Mouse (Mus musculus) c-Kit-negative CD71-positive TER-119-positive erythroid progenitor cells, embryonic 14.5 days (primary cell): ENCODE data around the gene Trarg1.
"Not testable (repeated sequence)": the region's sequence is repeated elsewhere in the genome, so short reads cannot be mapped to it uniquely, and the experiment has no call there.

Experiments
- DNase-seq: peaks from one replicate; pipeline ENCODE4 v3.0.0-alpha.2; 2013; ENCODE audit warnings: low read depth, low spot score

The Trarg1 gene

DNA sequence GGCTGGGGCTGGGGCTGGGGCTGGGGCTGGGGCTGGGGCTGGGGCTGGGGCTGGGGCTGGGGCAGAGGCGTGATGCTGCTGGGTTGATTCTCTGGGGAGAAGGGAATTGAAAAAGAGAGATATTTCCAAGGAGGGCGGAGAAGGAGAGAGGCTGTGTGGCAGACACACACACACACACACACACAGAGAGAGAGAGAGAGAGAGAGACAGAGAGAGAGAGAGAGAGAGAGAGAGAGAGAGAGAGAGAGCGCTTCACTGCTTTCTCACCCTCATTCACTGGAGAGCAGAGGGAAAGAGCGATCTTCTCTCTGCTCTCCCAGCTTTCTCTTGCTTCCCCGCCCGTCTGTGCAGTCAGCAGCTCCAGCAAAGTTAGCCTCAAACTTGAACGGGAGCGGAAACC, at the start of gene Trarg1:
Gene Trarg1 (plus strand): TSS at position 301 of the 400 bp plus-strand sequence.
- not testable (repeated sequence) for DNase-seq

DNA sequence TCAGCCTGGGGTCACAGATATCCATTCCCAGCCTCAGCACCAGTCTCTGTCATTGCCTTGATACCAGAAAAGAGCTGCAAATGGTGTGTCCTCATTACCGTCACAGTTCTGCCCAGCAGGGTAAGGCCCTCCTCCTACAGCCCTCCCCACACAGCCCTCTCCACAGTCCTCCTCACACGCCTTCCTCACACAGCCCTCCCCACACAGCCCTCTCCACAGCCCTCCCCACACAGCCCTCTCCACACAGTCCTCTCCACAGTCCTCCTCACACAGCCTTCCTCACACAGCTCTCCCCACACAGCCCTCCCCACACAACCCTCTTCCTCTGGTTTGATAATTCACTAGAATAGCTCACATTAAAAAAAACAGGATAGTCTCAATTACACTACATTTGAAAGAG, 49.6 kb upstream of the Trarg1 start:
- no peak for DNase-seq

DNA sequence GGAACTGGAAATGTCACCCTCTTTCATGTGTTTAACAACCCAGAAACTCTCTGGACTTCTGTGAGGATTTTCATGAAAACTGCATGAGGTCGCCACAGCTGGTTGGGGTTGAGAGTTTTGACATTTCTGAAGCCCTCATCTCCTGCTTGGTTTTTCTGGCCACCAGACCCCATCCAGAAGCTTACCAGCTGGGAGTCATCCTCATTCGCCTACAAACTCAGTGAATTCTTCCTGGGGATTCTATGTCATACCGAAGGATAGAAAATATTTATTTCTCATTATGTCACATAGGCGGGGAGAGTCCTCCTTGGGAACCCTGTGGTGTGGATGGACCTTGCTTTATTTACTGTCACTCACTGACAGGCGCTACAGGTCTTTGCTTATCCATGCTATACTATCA, 49.1 kb upstream of the Trarg1 start:
- DNase-seq = no peak

DNA sequence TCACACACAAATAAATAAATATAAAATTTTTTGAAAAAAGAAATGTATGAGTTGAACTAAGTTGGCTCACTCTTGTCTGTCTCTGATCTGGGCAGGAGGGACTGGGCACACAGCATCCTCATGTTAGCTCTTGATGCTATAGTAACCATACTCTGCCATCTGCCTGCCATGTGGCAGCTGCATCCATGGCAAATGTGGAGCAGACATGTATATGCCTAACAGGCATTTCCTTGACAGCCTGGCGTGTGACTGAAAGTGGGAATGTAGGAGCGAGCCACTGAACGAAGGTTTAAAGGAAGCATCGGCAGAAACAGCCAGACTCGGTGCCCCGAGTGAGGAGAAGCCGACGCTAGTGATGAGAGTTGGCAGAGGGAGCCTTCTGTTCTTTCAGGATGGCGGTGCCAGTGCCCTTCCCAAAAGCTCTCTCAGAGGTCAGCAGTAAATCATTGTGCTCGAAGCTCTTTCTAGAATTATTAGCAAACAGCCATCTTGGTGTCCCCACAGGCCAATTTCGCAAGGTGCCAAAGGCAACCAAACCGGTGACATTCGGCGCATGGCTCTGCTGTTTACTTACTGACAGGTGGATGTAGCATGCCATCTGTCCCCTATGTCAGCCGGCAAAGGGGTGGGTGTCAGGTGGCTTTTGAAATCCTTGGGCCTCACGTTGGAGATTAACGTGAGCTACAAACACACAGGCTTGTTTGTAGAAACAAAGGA, 40.2 kb upstream of the Trarg1 start:
- no peak for DNase-seq

GRCm38 (mm10) chr11:76640231-76640630, 39.4 kb upstream of the Trarg1 start:
- no peak for DNase-seq

DNA sequence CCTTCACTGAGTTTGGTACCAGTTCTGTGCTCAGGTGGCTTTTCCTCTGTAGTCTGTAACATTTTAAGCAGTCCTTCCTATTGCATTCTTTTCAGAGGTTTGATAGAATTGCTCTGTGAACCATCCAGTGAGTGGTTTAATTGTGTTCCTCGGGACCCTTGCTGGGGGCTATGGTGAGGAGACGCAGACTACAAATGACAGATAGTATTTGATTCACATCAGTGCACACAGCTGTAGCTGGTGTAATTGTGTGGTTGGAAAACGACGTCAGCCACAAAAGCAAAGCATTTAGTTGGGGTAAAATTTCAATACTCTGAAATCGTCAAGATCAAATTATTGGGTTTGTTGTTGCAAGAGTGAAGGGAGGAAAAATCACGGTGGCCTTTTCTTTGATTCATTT, 35.4 kb upstream of the Trarg1 start:
- no peak for DNase-seq

- no peak for DNase-seq
These were observed 34.6 kb upstream of the Trarg1 start for GRCm38 (mm10) chr11:76645036-76645435.

- no peak for DNase-seq
These were observed 33.7 kb upstream of the Trarg1 start for GRCm38 (mm10) chr11:76645955-76646354.

GRCm38 (mm10) chr11:76647062-76647461, 32.5 kb upstream of the Trarg1 start:
- DNase-seq = no peak

- peak; percentile 26 for DNase-seq
These were observed 32.1 kb upstream of the Trarg1 start for GRCm38 (mm10) chr11:76647500-76647899.

DNA sequence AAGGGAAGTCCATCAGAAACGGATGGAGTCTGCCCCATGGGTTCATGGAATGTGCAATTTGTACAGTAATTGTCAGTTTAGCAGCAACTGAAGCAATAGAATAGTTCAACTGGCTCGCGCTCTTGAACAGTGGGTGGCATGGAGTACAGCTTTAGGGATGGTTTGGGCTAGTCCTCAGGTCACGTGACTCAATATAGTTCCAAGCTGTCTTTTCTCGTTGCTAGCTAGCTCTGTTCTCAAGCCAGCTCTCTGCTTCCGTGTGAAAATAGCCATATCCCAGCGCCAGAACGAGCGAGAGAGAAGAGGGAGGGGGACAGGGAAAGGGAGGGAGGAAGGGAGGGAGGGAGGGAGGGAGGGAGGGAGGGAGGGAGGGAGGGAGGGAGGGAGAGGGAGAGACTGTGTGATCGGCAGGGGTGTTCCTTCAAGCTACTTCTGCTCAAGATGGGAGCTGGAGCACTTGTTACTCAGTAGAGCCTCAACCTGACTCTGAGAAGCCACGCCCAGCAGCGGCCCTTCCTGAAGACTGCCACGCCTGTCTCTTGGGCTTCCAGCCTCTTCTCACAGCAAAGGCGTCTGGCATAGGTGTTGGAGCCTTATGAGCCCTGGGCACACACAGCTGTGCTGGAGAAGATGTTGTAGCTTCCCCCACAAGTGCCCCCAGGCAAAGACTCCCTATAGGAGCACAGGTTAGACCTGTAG, 28.6 kb upstream of the Trarg1 start:
- DNase-seq = no peak

DNA sequence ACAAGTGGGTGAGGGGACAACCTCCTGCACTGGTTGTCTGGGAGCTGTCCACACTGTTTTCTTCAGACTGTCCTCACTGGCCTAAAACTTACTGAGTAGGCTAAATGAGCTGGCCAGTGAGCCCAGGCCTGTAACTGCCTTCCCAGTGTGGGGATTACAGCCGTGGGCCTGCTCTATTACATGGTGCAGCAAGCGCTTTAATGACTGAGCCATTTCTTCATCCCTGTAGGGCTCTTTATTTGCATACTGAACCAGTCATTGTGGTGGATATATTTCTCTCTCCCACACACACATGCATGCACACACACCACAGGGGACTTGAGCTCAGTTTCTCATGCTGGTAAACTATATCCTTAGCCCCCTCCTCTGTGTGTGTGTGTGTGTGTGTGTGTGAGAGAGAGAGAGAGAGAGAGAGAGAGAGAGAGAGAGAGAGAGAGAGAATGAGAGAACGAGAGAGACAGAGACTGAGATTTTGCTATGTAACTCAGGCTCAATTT, 26.7 kb upstream of the Trarg1 start:
- DNase-seq = no peak

GRCm38 (mm10) chr11:76655106-76655505, 24.5 kb upstream of the Trarg1 start:
- no peak for DNase-seq

DNA sequence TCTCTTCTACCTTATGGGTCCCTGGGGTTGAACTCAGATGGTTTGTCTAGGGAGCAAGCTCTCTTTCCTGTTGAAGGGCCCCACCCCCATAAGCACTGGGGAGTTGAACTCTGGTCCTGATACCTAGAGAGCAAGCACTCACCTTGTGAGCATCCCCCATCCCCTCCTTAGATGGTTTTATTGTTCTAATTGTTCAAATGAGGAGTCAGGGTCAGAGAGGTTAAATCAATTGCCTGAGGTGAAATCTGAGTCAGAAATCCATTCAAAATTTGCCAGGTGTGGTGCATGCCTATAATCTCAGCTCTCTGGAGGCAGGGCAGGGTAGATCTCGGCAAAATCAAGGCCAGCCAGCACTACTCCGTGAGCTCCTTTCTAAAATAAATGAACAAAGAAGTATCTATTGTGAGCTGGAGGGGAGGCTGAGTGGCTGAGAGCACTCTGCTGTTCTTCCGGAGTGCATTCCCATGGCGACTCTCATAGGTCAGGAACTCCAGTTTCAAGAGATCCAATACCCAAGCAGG, 22.1 kb upstream of the Trarg1 start:
- DNase-seq = no peak

- DNase-seq = no peak
These were observed 20.3 kb upstream of the Trarg1 start for GRCm38 (mm10) chr11:76659138-76659930.

GRCm38 (mm10) chr11:76661790-76662468, 17.7 kb upstream of the Trarg1 start:
- no peak for DNase-seq

DNA sequence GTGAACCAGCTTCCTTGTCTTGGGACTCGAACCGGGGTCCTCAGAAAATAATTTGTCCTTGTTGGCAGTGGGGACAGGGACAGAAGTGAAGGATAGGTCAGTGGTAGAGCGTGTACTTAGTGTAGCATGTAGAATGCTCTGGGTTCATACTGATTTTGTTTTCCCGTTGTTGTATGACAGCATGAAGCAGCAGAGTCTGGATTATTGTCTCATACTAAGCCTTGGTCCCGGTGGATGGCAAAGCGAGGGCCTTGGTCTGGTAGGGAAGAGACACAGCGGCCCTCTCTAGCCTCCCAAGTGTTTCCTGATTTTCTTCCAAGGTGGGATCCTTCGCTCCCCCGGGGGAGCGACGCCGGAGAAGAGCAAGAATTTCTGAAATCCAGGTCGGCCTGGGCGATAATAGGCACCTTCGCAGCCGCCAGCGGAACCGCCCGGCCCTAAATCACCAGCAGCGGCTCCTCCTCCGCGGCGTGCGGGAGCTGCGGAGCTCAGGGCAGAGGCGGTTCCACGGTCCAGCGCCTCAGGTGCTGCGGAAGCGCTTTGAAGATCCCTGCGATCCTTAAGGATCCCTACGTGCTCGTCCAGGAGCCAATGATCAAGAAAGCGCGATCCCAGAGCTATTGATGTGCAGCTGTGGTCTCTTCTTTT, 13.5 kb upstream of the Trarg1 start:
- no peak for DNase-seq

DNA sequence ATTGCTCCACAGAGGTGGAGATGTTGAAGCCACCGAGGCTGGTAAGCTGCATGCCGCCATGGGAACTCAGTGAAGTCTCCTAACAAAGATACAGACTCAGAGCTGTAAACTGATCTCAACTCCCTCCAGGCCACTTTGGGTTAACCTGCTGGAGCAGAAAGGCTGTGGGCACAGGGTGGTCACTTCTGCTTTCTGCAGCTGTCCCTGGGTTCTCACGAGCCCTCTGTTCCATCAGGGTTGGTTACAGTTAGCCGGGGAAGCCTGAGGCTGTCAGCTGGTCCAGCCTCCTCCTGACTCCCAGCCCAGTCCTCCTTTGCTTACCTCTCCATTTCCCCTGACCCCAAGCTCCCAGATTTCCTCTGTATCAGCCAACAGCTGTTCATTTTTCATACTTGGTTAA, 11.8 kb upstream of the Trarg1 start:
- DNase-seq = no peak

DNA sequence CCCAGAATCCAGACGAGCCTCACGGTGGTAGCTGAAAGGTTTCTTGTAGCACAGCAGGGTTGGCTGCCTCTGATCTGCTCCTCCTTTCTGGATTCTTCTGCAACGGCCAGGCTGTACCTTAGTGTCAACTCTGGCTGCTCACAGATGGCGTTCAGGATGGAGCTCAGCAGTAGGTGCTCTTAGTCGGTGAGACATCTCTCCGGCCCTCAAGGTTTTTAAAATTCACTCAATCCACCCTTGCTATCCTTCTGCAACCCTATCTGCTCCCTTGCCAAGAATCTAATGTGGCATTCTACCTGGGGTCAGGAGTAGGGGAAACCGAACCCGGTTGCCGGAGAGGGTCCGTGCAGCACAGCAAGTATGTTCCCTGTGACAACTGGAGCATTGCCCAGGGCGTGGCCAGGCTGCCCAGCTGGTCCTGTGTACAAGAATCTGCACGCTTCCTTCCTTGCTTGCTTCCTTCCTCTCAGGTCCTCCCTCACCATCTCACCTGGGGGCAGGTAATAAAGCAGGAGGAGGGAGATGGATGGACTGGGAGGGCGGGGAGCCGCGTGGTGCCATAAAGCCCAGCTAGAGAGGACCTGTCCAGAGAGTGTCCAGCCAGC, 7.6 kb upstream of the Trarg1 start, which contains the start of gene Bhlha9:
Gene Bhlha9 (plus strand): TSS at position 600 of the 605 bp plus-strand sequence.
- DNase-seq = no peak
